Mouse (Mus musculus) liver, postnatal 0 days (tissue): Measurements from ENCODE around the gene Gm49355. TPM values are rescaled to one million over a fixed set of nuclear protein-coding genes. Genes with fewer than 3 reads are reported as not detected.

Experiments
- ATAC-seq: fragments of 200-750 bp; cut with Nextera tagmentation; 2 replicates; pipeline ENCODE4 v1.8.0; 2017; ENCODE audit warnings: mild to moderate bottlenecking, moderate library complexity
- DNase-seq: peaks from one replicate; pipeline ENCODE4 v3.0.0-alpha.2; 2016
- H3K27ac ChIP-seq: fragments of 300-500 bp; sonication (generic); 2 replicates; pipeline ENCODE4 v1.5.1; 2014; ENCODE audit warnings: antibody characterized with exemption, moderate library complexity, mild to moderate bottlenecking, low read depth
- H3K27me3 ChIP-seq: fragments of 300-500 bp; sonication (generic); 2 replicates; pipeline ENCODE4 v1.6.1; 2014; ENCODE audit warnings: low read length, control low read depth, mixed read lengths; ENCODE audit not compliant: insufficient read depth
- H3K36me3 ChIP-seq: fragments of 300-500 bp; sonication (generic); replicated peaks from 2 replicates; pipeline ENCODE4 v1.6.1; 2014; ENCODE audit warnings: mild to moderate bottlenecking, control low read depth, low read length, moderate library complexity, mixed read lengths; ENCODE audit not compliant: insufficient read depth
- H3K4me1 ChIP-seq: fragments of 300-500 bp; sonication (generic); 2 replicates; pipeline ENCODE4 v1.6.1; 2014; ENCODE audit warnings: antibody characterized with exemption, mild to moderate bottlenecking, control low read depth; ENCODE audit not compliant: insufficient read depth
- H3K4me2 ChIP-seq: fragments of 300-500 bp; sonication (generic); 2 replicates; pipeline ENCODE4 v1.6.1; 2014; ENCODE audit warnings: low read depth, mild to moderate bottlenecking, low read length, moderate library complexity, mixed read lengths
- H3K4me3 ChIP-seq: fragments of 300-500 bp; sonication (generic); 2 replicates; pipeline ENCODE4 v1.5.1; 2014; ENCODE audit warnings: low read depth, low read length
- H3K9ac ChIP-seq: fragments of 300-500 bp; sonication (generic); replicated peaks from 2 replicates; pipeline ENCODE4 v1.6.1; 2014; ENCODE audit warnings: mild to moderate bottlenecking, moderate library complexity
- H3K9me3 ChIP-seq: fragments of 300-500 bp; sonication (generic); 2 replicates; pipeline ENCODE4 v1.6.1; 2016; ENCODE audit warnings: mild to moderate bottlenecking, control low read depth, low read length, mixed read lengths
- CTCF ChIP-seq: sonication (generic); IDR thresholded peaks from 2 replicates; pipeline ENCODE4 v1.5.1; 2016; ENCODE audit warnings: antibody characterized with exemption, low read depth
- EP300 ChIP-seq: IDR thresholded peaks from 2 replicates; pipeline ENCODE4 v1.6.1; 2016; ENCODE audit warnings: antibody characterized with exemption, low read depth, mild to moderate bottlenecking
- WGBS: fragments of 180-500 bp; shearing (Covaris S2); extraction: QIAGEN DNeasy Blood & Tissue Kit; methylation state at CpG from one replicate; pipeline ENCODE4 v1.1.7; 2014; ENCODE audit not compliant: insufficient replicate concordance; 5-methylcytosine and 5-hydroxymethylcytosine counted together
- polyA plus RNA-seq: library from polyadenylated mRNA; unstranded; fragments of >200 nt; fragmentation: Nextera tagmentation; extraction: Ambion mirVana; gene quantifications from 2 replicates; pipeline ENCODE4 v1.2.1, GENCODE M21; 2015

Gm49355 gene
- polyA plus RNA-seq, 1 experiment from 2014 or later: 0.16 TPM

- H3K4me1 ChIP-seq: no peaks in the 10 kb centered on the region
- no peak overlapping the region for H3K27ac ChIP-seq
- no peak for DNase-seq
- peaks cover 100% of the 10 kb centered on the region for H3K27me3 ChIP-seq
- H3K4me2 ChIP-seq: no peak overlapping the region
- H3K9me3 ChIP-seq: no peaks in the 10 kb centered on the region
- H3K4me3 ChIP-seq: no peak overlapping the region
- no peak for ATAC-seq
- H3K9ac ChIP-seq: no peak overlapping the region
- no peak for TF ChIP-seq CTCF
- TF ChIP-seq EP300: no peak
- 4% methylated on average over 23 of the region's 23 CpGs for WGBS
- no peaks in the 10 kb centered on the region for H3K36me3 ChIP-seq
Observed at GRCm38 (mm10) chr14:12342458-12343131, 58.8 kb downstream of the Gm49355 start.

- Histone ChIP-seq H3K4me1 (no peaks in the 10 kb centered on the region), H3K9me3 (no peaks in the 10 kb centered on the region), H3K36me3 (no peaks in the 10 kb centered on the region), H3K9ac (no peak overlapping the region), H3K4me3 (no peak overlapping the region), H3K27ac (no peak overlapping the region), H3K27me3 (peaks cover 100% of the 10 kb centered on the region), H3K4me2 (no peak overlapping the region)
- DNase-seq (no peak), ATAC-seq (no peak)
- TF ChIP-seq CTCF (no peak), EP300 (no peak)
- 3% methylated on average over 20 of the region's 20 CpGs for WGBS
Observed at GRCm38 (mm10) chr14:12343451-12343941, 59.7 kb downstream of the Gm49355 start.

- no peak for TF ChIP-seq CTCF
- WGBS: 5% methylated on average over 24 of the region's 24 CpGs
- DNase-seq: no peak
- Histone ChIP-seq H3K9ac (no peak overlapping the region), H3K4me2 (no peak overlapping the region), H3K4me1 (no peaks in the 10 kb centered on the region), H3K4me3 (no peak overlapping the region), H3K27ac (no peak overlapping the region), H3K27me3 (peaks cover 100% of the 10 kb centered on the region), H3K36me3 (no peaks in the 10 kb centered on the region), H3K9me3 (no peaks in the 10 kb centered on the region)
- no peak for ATAC-seq
Observed at GRCm38 (mm10) chr14:12344061-12344745, 60.4 kb downstream of the Gm49355 start.

- no peak for DNase-seq
- Histone ChIP-seq H3K27me3 (peaks cover 100% of the 10 kb centered on the region), H3K36me3 (no peaks in the 10 kb centered on the region), H3K9me3 (no peaks in the 10 kb centered on the region), H3K9ac (no peak overlapping the region), H3K4me1 (no peaks in the 10 kb centered on the region), H3K4me2 (no peak overlapping the region), H3K27ac (no peak overlapping the region), H3K4me3 (no peak overlapping the region)
- ATAC-seq: no peak
- no peak for TF ChIP-seq EP300
- TF ChIP-seq CTCF: no peak
- 1% methylated on average over 39 of the region's 39 CpGs for WGBS
Observed at GRCm38 (mm10) chr14:12344746-12345240, 61.0 kb downstream of the Gm49355 start.

DNA sequence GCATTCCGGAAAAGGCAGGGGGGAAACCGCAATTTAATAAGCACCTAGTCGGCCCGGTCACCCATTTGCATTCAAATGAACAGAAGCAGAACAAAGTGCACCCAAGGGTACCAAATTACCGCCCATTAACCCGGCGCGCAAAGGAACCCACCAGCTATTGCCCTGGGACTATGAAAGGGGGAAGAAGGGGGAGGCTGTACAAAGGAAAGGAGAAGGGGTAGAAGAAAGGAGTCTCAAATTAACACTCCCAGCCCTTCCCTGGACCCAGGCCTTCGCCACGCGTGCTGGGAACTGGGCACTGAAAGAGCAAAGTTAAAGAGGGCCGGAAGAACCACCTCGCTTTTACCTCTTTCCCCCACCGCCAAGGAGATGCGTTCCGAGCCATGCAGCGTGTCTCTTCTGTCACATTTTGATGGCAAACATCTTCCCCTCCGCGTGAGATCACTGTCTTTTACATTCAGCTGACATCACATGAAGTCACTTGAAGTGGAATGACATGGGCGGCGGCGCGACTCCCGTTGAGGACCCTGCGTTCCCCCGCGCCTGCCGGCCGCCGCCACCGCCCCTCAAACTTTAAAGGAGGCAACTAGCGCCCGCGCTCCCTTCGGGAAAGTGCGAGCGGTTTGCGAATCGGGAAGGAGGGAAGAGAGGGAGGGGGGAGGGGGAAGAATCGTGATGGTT lies 61.6 kb downstream of the Gm49355 start:
- TF ChIP-seq EP300: no peak
- no peak for TF ChIP-seq CTCF
- H3K36me3 ChIP-seq: no peaks in the 10 kb centered on the region
- no peaks in the 10 kb centered on the region for H3K9me3 ChIP-seq
- no peak overlapping the region for H3K4me2 ChIP-seq
- WGBS: 2% methylated on average over 40 of the region's 40 CpGs
- H3K27ac ChIP-seq: no peak overlapping the region
- ATAC-seq (no peak), DNase-seq (no peak)
- H3K27me3 ChIP-seq: peaks cover 100% of the 10 kb centered on the region
- H3K4me1 ChIP-seq: no peaks in the 10 kb centered on the region
- H3K9ac ChIP-seq: no peak overlapping the region
- no peak overlapping the region for H3K4me3 ChIP-seq
